Mouse (Mus musculus) urinary bladder, postnatal 36 days (tissue): ENCODE measurements around the gene Tpm4.
"Not testable (repeated sequence)": the region's sequence is repeated elsewhere in the genome, so short reads cannot be mapped to it uniquely, and the experiment has no call there.

Experiments used
- DNase-seq, 2 experiments: peaks; one replicate each; pipeline ENCODE4 v3.0.0; 2022; ENCODE audit warnings: low spot score in 2 of 2, mixed read lengths in 1 of 2

Gene Tpm4

DNA sequence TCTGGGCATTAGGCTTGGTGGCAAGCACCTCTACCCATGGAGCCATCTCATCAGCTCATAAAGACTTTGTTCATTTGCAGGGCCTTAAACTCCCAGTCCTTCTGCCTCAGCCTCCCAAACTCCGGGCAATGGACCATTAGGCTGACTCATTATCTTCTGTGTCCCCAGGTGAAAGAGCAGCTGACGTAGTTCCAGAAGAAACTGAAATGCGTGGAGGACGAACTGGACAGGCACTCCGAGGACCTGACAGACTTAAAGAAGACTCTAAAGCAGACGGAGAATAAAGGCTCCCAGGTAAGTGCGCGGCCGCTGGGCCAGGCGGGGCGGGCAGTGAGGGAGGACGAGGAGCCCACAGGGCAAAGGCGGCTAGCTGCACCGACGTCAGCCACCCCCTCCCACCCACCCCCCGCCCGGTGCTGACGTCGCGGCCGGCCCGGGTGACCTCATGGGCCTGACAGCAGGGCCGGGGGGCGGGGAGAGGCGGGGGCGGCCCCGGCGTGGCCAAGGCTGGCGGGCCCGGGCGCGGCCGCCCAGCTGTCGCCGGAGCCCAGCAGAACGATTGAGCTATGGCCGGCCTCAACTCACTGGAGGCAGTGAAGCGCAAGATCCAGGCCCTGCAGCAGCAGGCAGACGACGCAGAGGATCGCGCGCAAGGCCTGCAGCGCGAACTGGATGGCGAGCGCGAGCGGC, at the start of gene Tpm4:
Tpm4 (plus strand) TSS at position 220 of the 690 bp plus-strand sequence.
- DNase-seq, result peak; percentile 58 to 59

DNA sequence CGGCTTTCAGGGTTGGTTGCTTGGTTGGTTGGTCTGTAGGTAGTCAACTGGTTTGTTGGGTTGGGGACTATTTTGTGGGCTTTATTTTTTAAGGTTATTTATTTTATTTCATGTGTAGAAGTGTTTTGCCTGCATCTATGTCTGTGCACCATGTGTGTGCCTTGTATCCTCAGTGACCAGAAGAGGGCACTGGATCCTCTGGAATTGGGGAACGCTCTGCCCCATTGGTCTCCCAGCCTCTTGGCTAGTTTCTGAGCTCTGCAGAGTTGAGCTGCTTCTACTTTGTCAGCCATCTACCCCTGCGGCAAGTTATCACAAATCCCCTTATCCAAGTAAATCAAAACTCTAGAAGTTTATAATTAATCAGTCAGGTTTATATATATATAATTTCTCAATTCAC, 47.2 kb upstream of the Tpm4 start:
- not testable (repeated sequence) for DNase-seq

DNA sequence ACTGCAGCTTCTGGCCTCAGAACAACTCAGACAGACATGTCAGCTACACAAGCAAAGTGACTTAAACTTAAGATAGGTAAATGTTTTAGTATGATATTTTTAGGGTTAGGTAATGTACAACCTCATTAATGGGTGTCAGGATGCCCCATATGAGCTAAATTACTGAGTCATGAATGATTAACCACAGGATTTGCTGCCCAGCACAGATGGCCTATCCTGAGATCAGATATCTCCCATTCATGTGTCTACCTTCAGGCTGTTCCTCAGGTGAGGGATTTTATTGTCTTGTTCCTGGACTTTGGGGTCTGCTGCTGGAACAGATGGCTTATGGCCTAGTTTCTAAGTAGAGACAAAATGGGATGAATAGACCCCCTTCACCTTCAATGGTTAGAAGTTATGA, 38.1 kb upstream of the Tpm4 start:
- DNase-seq, result not testable (repeated sequence)

DNA sequence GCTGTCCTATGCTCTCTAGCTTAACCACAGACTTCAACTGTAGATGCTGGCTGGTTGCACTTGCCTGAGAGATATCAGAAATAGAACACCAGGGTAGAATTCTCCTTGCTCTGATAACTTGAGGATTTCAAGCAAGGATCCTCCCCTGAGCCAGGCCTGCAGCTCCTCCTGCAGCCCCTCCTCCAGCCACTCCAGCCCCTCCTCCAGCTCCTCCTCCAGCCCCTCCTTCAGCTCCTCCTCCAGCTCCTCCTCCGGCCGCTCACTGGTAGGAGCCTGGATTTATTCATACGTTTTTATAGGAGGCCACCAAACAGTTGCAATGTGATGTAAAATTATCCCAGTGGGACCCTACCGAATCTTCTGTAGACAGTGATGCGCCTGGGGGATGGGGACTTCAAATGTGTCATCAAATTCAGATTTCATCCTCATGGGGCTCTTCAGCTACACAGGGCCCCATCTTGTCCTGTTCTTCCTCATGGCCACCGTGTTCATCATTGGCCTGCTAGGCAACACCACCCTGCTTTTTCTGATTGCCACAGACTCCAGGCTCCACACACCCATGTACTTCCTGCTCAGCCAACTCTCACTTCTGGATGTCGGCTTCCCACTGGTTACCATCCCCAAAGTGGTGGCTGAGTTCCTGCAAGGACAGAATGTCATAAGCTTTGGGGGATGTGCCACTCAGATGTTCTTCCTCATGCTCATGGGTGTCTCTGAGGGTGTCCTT, 35.2 kb upstream of the Tpm4 start:
- DNase-seq, result peak; percentile 4 to 39

DNA sequence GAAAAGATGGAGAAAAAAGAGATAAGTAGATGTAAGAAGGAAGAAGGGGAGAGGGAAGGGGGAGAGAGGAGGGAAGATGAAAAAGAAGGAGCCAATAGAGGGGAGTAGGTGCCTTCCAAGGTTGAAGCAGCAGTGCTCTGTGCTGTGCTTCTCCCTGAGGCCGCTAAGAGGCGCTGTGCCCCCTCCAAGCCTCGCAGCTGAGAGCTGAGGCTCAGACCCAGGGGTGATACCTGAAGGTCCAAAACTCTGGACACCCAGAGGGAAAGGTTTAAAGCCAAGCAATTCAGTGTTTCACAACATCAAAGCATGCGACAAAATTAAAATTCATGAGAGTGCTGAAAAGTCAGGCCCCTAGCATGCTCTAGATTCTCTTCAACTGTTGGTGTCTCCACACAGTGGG, 29.6 kb upstream of the Tpm4 start:
- DNase-seq, result no peak

DNA sequence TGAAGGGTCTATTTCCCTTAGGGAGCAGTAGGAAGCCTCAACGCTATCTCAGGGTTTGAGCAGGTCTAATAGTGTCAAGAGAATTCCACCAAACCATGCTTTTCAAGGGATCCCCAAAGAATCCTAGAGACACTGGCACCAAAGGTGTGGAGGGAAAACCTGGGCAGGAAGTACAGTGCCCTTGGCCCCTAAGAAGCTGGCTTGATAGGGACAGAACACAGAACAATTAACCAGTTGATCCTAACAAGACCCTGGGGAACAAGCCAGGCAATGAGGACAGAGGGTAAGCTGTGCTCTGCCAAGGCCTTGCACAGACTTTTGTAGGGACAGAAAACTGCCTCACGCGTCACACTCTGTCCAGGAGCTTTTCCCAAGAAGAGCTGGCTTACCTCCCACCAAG, 28.0 kb upstream of the Tpm4 start, which contains the start of gene Olfr374:
Olfr374 (plus strand) TSS at position 301 of the 400 bp plus-strand sequence.
- no peak for DNase-seq

DNA sequence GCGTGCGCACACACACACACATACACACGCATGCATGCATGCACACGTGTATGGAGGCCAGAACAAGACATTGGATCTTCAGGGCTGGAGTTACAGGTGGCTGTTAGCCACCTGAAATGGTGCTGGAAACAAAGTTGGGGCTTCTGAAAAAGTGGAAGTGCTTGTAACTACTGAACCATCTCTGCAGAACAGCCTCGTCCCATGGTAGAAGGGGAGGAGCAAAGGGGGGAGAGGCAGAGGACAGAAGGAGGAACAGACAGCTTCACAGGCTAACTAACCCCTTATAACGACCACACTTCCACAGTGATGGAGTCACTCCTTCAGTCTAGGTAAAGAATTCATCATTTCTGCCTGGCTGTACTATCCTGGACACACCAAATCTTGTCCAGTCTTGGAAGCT, 23.9 kb upstream of the Tpm4 start:
- DNase-seq, result no peak

DNA sequence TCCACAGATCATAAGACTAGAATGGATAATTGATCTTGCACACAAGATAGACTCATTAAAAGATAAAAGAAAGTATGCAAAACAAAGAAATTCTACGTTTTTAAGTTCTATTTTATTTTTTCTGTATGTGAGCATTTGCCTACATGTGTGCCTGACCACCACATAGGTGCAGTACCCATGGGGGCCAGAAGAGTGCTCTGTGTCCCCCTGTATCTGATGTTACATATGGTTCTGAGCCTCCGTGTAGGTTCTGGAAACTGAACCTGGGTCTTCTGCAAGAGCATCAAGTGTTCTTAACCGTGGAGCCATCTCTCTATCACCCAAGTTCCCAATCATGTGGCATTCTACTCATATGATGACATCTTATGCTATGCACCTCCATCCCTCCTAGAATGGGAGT, 22.3 kb upstream of the Tpm4 start:
- DNase-seq, result no peak

DNA sequence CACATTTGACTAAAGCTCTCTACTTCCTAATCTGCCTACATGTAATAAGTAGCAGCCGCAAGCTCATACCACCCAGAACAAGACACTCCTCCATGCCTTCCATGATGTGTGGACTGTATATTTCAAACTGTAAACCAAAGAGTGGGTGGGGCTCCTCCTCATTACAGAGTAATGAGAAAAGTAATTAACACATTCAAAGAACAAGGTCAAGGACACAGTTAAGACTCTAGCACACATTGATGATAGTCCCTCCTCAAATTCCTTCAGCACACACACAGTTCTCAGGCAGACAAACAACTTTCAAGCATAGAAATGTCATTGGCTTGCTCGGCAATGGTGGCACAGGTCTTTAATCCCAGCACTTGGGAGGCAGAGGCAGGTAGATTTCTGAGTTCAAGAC, 19.6 kb upstream of the Tpm4 start:
- no peak for DNase-seq

DNA sequence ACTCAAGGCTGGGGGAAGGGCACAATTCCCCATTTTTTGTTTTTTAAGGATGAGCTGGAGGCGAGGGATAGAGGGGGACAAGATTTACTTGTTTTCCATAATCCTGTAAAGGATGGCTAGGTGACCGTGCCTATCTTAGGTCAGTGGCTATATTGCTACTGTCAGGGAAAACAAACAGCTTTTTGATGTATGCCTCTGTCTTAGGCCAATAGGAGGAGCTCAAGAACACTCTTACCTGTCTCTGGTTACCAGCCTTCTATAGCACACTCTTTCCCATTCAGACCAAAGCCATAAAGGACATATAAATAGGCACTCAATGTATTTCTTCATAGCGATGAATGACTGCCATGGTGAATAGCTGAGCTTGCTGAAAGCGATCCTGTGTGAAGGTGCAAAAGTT, 16.2 kb upstream of the Tpm4 start:
- DNase-seq, result no peak

DNA sequence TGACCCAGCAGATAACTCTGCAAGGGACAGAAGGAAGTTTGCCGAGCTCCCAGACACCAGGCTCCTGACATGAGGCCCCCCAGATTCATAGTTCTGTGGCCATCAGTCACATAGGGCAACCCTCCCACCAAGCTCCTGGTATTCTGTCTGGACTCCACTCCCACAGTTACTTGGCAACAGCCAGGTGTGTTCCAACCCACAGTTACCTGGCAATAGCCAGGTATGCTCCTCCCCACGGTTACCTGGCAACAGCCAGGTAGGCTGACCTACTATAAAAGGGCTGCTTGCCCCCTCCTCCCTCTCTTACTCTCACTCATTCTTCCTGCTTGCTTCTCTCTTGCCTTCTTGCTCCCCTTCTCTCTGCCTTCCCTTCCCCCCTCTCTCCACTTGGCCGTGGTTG, 13.3 kb upstream of the Tpm4 start:
- not testable (repeated sequence) for DNase-seq

DNA sequence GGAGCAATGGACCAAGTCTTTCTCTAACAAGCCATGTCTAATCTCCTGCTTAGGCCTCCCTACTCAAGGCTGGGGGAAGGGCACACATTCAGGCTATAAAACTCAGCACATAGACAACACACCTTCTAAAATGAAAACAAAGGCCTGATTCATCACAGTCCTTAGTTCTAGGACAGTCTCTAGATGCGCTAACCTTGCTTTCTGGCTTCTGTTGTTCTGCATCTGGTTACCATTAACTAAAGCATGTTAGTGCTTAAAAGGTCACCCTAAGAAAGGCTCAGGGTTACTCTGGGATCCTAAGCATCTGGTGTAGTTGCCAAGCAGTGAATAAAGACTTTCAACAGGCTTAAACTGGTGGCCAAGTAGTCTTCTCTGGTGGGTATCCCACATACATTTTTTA, 12.8 kb upstream of the Tpm4 start:
- DNase-seq, result no peak

DNA sequence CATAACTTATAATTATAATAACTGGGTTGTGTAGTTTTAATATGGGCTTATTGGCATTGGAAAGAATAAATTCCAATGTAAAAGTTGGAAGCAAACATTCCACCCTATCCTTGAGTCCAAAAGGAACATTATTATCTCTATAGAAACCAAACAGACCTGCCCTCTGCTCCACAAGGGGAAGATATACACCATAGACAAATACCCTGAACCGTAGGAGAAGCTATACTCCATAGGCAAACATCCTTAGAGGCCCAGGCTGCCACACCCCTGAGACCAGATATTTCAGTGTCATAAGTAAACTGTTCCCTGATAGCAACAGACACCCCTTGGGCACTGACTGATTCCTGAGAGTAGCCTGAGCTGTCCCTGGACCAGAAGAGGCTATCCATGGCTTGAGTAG, 6.9 kb upstream of the Tpm4 start:
- DNase-seq, result no peak

DNA sequence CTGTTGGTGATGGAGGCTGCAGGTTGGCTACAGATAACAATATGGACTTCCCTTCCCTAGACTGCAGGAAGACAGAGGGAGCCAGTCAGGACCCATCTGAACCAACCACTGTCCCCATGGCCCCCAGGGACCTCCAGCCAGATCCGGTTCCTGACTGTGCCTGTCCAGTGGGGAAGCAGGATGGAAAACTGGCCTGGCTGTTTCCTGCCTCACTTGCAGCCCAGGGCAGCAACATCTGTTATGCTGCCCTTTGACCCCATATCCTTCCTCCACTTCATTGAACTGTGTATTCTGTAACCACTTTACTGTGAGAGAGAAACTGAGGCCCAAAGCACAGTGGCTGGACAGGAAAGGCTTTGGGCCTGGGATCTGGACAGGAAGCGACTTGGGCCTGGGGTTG, 3.5 kb upstream of the Tpm4 start:
- DNase-seq, result no peak

DNA sequence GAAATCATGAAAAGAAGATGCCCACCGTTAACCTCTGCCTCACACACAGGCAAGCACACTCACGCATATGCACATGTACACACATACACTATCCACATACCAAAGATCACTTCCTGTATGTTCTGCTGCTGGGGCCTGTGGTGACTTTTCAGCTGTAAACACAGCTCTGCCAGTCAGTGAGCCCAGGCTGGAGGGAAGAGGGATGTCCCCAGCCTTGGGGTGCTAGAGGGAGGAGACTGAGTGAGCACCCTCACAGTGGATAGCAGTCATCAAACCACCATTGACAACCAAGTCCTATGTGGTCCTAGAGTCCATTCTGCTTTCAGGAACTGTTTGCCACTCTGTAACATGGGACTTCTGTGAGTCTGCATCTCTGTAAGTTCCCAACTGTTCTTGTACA, 2.9 kb upstream of the Tpm4 start:
- DNase-seq, result no peak

DNA sequence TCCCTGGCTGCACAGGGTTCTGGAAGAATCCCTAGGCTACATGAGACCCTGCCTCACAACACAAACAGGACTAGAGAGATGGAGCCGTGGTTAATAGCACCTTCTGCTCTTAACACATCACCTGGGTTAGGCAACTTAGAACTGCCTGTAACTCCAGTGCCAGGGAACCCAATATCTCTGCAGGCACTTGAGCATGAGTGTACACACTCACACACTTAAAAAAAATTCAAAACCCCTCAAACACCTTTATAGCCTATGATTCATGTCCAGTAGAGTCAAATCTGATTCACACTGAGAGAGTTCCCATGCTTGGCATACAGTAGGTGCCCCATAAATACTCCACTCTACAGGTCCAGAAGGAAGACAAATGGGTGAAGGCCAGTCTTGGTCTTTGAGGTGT, 2.4 kb upstream of the Tpm4 start:
- DNase-seq, result no peak

DNA sequence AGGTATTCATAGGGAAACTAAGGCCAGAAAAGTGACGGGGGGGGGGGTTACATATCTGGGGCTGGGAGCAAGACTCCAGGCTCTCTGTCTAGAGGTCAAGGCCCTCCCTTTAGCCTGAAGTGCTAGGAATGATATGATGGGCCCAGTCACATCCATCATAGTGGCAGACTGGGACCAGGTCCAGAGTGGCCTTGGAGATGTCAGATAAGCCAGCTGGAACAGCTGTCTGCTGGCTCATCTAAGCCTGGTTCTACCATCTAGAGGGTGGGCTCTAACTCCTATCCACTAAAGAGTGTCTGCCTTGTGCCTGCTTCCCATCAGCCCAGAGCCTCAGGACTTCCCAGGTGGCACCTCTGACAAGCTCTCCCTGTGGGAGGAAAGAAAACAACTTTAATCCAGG, 1.9 kb upstream of the Tpm4 start:
- DNase-seq, result no peak

DNA sequence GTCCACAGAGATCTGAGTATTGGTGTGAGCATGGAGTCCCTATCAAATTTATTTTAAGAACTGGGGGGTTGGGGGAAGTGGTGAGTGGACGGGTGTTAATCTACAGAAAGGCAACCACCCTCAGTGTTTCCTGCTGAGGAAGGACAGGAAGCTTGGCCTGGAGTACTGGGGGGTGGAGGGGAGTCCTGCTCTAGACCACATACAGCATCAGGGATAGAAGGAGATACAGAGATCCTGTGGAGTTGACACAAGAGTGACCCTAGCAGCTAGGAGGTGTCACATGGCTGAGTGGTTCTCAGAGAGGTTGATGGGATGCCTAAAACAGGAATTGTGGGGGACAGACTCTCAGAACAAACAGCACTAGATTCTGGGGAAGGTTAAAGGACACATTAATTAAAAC, 1.3 kb upstream of the Tpm4 start:
- DNase-seq, result no peak

DNA sequence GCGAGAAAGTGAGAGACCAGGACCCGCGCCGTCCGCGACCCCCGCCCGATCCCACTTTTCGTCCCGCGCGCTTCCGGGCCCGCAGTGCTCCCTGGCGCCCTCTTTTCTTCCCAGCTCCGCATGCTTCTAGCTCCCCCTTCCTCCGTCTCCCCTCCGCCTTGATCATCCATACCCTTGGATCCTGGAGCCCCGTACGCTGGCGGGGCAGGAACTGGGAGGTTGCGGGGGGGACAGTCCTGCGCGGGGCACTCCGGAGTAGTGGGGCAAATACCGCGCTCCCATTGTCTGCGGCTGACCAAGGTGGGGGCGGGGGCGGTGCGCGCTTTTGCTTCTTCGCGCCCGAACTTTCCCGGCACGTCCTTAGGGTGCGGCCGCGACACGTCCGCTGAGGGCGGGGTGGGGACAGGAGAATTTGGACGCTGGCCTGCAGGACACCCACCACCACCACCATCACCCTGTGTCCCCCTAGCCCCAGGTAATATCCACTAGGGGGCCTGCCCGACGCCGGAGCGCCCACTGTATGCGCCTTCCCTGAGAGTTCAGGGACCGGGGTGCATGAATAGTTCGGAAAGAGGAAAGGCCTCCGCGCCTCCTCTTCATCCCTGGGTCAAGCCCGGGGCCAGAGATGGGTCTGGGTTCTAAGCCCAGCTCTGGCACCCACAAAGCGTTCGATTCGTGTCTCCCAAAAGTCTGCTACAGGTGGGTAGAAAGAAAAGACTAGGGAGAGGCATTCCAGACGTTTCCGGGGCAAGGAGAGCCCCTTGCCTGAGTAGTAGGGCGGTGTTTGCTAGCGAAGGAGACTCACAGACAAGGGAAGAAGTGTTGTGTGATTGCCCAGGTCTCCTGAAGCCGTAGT, 899 bp downstream of the Tpm4 start:
- DNase-seq, result peak; percentile 36 to 48

DNA sequence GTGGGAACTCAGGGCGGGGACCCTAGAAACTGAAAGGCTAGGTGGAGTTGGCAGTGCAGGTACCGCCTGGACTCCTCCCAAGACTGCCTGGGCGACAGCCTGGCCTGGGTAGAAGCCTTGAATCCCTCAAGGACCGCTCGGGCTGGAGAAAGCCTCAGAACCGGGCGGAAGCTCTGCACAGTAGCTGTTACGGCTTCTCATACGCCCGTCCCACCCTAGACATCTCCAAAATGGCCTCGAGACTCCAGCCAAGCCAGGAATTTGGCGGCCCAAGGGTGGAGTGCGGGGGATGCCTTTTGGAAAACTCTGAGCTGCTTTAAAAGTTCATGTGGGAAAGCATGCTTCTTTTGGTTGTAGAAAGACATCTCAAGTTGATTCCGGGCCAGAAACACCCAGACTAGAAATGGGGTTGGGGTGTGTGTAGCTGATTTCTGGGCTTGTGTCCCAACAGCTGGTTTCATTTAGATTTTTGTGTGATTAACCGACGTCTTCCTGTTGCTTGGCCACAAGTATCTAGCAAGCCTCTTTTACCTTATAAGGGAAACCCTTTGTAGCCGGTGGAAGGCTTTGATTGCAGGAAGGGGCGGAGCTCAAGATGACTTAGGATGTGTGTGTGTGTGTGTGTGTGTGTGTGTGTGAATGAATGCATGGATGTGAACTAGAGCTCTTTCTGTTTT, 1.7 kb downstream of the Tpm4 start:
- DNase-seq, result peak; percentile 62 to 68

DNA sequence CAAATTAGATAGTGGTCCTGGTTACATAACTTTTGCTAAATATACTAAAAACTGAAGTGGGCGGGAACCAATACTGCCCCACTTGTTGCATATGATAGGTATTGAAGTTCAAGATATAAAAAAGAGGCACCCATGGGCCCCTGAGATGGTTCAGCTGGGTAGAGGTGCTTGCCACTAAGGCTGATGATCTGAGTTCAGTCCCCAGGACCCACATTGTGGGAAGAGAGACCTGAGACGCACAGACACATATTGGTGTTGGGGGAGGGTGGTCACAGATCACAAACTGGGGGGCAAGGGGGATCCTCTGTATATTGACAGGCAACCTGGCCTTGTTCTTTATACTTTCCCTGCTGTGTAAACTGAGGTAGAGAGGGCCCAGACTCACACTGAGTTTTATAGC, 2.7 kb downstream of the Tpm4 start:
- no peak for DNase-seq

DNA sequence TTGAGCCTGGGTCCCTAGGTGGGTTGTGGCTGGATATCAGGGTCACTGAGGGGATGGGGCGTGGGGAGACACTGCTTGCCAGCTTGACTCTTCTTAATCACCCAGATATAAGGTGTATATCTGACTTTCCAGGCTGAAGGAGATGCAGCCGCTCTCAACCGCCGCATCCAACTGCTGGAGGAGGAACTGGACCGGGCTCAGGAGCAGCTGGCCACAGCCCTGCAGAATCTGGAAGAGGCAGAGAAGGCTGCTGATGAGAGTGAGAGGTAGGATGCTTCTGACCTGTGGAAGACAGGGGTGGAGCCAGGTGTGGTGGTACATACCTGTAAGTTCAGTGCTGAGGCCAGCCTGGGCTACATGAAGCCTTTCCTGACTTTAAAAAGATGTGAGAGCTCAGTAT, 3.7 kb downstream of the Tpm4 start:
- no peak for DNase-seq
